Mouse (Mus musculus): ENCODE measurements around the gene Rhobtb1. TPM values are rescaled to one million over a fixed set of nuclear protein-coding genes. Genes with fewer than 3 reads are reported as not detected.
A peak's percentile ranks its signal among the peaks of the same experiment; 100 is the strongest.

Gene Rhobtb1
- polyA plus RNA-seq, 1 experiment from 2014 or later: 14.2 TPM

DNA sequence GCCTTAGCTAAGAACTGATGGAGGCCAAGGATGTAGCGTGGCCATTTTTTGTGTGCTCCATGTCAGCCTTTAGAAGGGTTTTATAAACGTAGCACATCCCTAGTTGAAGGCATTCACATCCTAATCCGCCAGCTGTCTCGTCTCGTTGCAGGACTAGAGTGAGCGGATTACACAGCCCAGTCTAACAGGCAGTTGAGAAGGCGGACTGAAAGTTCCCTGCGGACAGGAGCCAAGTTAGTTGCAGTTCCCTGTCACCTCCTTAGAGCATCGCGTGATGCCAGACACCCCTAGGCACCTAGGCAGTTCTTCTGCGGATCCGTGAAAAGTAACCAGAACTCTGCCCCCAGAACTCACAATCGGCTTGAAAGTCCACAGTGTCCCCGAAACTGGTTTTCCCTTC lies 60.7 kb downstream of the Rhobtb1 start:
- Histone ChIP-seq H3K4me3 (replicated peaks; ENCODE audit: low read length) (peak overlapping the region; percentile 78), H3K9me3 (ENCODE audit: control insufficient read depth, low read length) (no peaks in the 10 kb centered on the region; the same call in 1 of the 2 replicates), H3K27me3 (replicated peaks; ENCODE audit: control insufficient read depth, insufficient read depth, low read length) (no peaks in the 10 kb centered on the region), H3K9ac (replicated peaks; ENCODE audit: low read depth, low read length) (peak overlapping the region; percentile 99), H3K4me2 (ENCODE audit: low read length) (peak overlapping the region; percentile 85), H3K27ac (ENCODE audit: low read length) (no peak overlapping the region), H3K36me3 (ENCODE audit: control insufficient read depth, insufficient read depth) (no peaks in the 10 kb centered on the region), H3K4me1 (replicated peaks; ENCODE audit: control insufficient read depth, insufficient read depth, low read length) (peaks cover 16% of the 10 kb centered on the region)
- no peak for ATAC-seq
- WGBS: 5% methylated on average over 14 of the region's 14 CpGs

GRCm38 (mm10) chr10:69212542-69213440 lies 61.6 kb downstream of the Rhobtb1 start, which contains the start of gene A930033H14Rik:
Gene A930033H14Rik, minus strand, starts transcription at chr10:69213098.
- Histone ChIP-seq H3K9ac (replicated peaks; ENCODE audit: low read depth, low read length) (peak within 1 kb of the TSS; percentile 99), H3K4me2 (ENCODE audit: low read length) (peak within 1 kb of the TSS; percentile 85), H3K4me3 (replicated peaks; ENCODE audit: low read length) (peak within 1 kb of the TSS; percentile 78), H3K4me1 (replicated peaks; ENCODE audit: control insufficient read depth, insufficient read depth, low read length) (peaks cover 16% of the 10 kb centered on the region), H3K36me3 (ENCODE audit: control insufficient read depth, insufficient read depth) (no peaks in the 10 kb centered on the region), H3K9me3 (ENCODE audit: control insufficient read depth, low read length) (no peaks in the 10 kb centered on the region; the same call in 1 of the 2 replicates), H3K27ac (ENCODE audit: low read length) (peak within 1 kb of the TSS; percentile 97), H3K27me3 (replicated peaks; ENCODE audit: control insufficient read depth, insufficient read depth, low read length) (no peaks in the 10 kb centered on the region)
- ATAC-seq: peak; percentile 89
- WGBS: under 1% methylated on average over 82 of the region's 84 CpGs

- Histone ChIP-seq H3K9ac (replicated peaks; ENCODE audit: low read depth, low read length) (peak overlapping the region; percentile 99), H3K36me3 (ENCODE audit: control insufficient read depth, insufficient read depth) (no peaks in the 10 kb centered on the region; the same call in 1 of the 2 replicates), H3K4me3 (replicated peaks; ENCODE audit: low read length) (peak overlapping the region; percentile 78), H3K27me3 (replicated peaks; ENCODE audit: control insufficient read depth, insufficient read depth, low read length) (no peaks in the 10 kb centered on the region), H3K27ac (ENCODE audit: low read length) (peak overlapping the region; percentile 97), H3K4me1 (replicated peaks; ENCODE audit: control insufficient read depth, insufficient read depth, low read length) (peaks cover 16% of the 10 kb centered on the region), H3K4me2 (ENCODE audit: low read length) (peak overlapping the region; percentile 85), H3K9me3 (ENCODE audit: control insufficient read depth, low read length) (no peaks in the 10 kb centered on the region; the same call in 1 of the 2 replicates)
- WGBS: 0% methylated on average over 21 of the region's 21 CpGs
- peak; percentile 32 for ATAC-seq
Observed at GRCm38 (mm10) chr10:69213451-69213877, 62.2 kb downstream of the Rhobtb1 start.

GRCm38 (mm10) chr10:69213986-69214385 lies 62.8 kb downstream of the Rhobtb1 start:
- Histone ChIP-seq H3K27me3 (replicated peaks; ENCODE audit: control insufficient read depth, insufficient read depth, low read length) (no peaks in the 10 kb centered on the region), H3K4me2 (ENCODE audit: low read length) (peak overlapping the region; percentile 85), H3K9ac (replicated peaks; ENCODE audit: low read depth, low read length) (peak overlapping the region; percentile 99), H3K4me3 (replicated peaks; ENCODE audit: low read length) (peak overlapping the region; percentile 78), H3K36me3 (ENCODE audit: control insufficient read depth, insufficient read depth) (no peaks in the 10 kb centered on the region; the same call in 1 of the 2 replicates), H3K4me1 (replicated peaks; ENCODE audit: control insufficient read depth, insufficient read depth, low read length) (peaks cover 16% of the 10 kb centered on the region), H3K27ac (ENCODE audit: low read length) (no peak overlapping the region), H3K9me3 (ENCODE audit: control insufficient read depth, low read length) (no peaks in the 10 kb centered on the region)
- no peak for ATAC-seq
- WGBS: 25% methylated on average over 5 of the region's 5 CpGs

- H3K9ac ChIP-seq (replicated peaks; ENCODE audit: low read depth, low read length): no peak overlapping the region
- ATAC-seq: no peak
- no peaks in the 10 kb centered on the region for H3K27me3 ChIP-seq (replicated peaks; ENCODE audit: control insufficient read depth, insufficient read depth, low read length)
- H3K9me3 ChIP-seq (ENCODE audit: control insufficient read depth, low read length): no peaks in the 10 kb centered on the region
- no peak overlapping the region for H3K4me2 ChIP-seq (ENCODE audit: low read length)
- peaks cover 8% of the 10 kb centered on the region for H3K4me1 ChIP-seq (replicated peaks; ENCODE audit: control insufficient read depth, insufficient read depth, low read length)
- WGBS: 93% methylated on average over 4 of the region's 4 CpGs
- H3K27ac ChIP-seq (ENCODE audit: low read length): no peak overlapping the region
- no peaks in the 10 kb centered on the region; the same call in 1 of the 2 replicates for H3K36me3 ChIP-seq (ENCODE audit: control insufficient read depth, insufficient read depth)
- H3K4me3 ChIP-seq (replicated peaks; ENCODE audit: low read length): no peak overlapping the region
Observed at GRCm38 (mm10) chr10:69217127-69217690, 66.0 kb downstream of the Rhobtb1 start.

- H3K4me1 ChIP-seq (replicated peaks; ENCODE audit: control insufficient read depth, insufficient read depth, low read length): peaks cover 6% of the 10 kb centered on the region
- no peak overlapping the region for H3K9ac ChIP-seq (replicated peaks; ENCODE audit: low read depth, low read length)
- H3K36me3 ChIP-seq (ENCODE audit: control insufficient read depth, insufficient read depth): no peaks in the 10 kb centered on the region; the same call in 1 of the 2 replicates
- no peak for ATAC-seq
- H3K4me2 ChIP-seq (ENCODE audit: low read length): no peak overlapping the region
- no peak overlapping the region for H3K27ac ChIP-seq (ENCODE audit: low read length)
- no peak overlapping the region for H3K4me3 ChIP-seq (replicated peaks; ENCODE audit: low read length)
- WGBS: 94% methylated on average over 14 of the region's 14 CpGs
- H3K9me3 ChIP-seq (ENCODE audit: control insufficient read depth, low read length): no peaks in the 10 kb centered on the region
- no peaks in the 10 kb centered on the region for H3K27me3 ChIP-seq (replicated peaks; ENCODE audit: control insufficient read depth, insufficient read depth, low read length)
Observed at GRCm38 (mm10) chr10:69218458-69219288, 67.4 kb downstream of the Rhobtb1 start.

- Histone ChIP-seq H3K4me3 (replicated peaks; ENCODE audit: low read length) (no peak overlapping the region), H3K9ac (replicated peaks; ENCODE audit: low read depth, low read length) (no peak overlapping the region), H3K9me3 (ENCODE audit: control insufficient read depth, low read length) (no peaks in the 10 kb centered on the region), H3K36me3 (ENCODE audit: control insufficient read depth, insufficient read depth) (no peaks in the 10 kb centered on the region; the same call in 1 of the 2 replicates), H3K4me2 (ENCODE audit: low read length) (no peak overlapping the region), H3K4me1 (replicated peaks; ENCODE audit: control insufficient read depth, insufficient read depth, low read length) (peaks cover under 1% of the 10 kb centered on the region; the same call in 1 of the 2 replicates), H3K27ac (ENCODE audit: low read length) (no peak overlapping the region), H3K27me3 (replicated peaks; ENCODE audit: control insufficient read depth, insufficient read depth, low read length) (no peaks in the 10 kb centered on the region)
- no peak for ATAC-seq
- WGBS: 92% methylated on average over 2 of the region's 2 CpGs
Observed at GRCm38 (mm10) chr10:69219289-69219626, 68.0 kb downstream of the Rhobtb1 start.

- H3K27ac ChIP-seq (ENCODE audit: low read length): no peak overlapping the region
- no peak for ATAC-seq
- no peak overlapping the region for H3K4me3 ChIP-seq (replicated peaks; ENCODE audit: low read length)
- no peaks in the 10 kb centered on the region; the same call in 1 of the 2 replicates for H3K36me3 ChIP-seq (ENCODE audit: control insufficient read depth, insufficient read depth)
- H3K4me2 ChIP-seq (ENCODE audit: low read length): no peak overlapping the region
- no peaks in the 10 kb centered on the region for H3K27me3 ChIP-seq (replicated peaks; ENCODE audit: control insufficient read depth, insufficient read depth, low read length)
- H3K4me1 ChIP-seq (replicated peaks; ENCODE audit: control insufficient read depth, insufficient read depth, low read length): no peaks in the 10 kb centered on the region
- 95% methylated on average over 6 of the region's 6 CpGs for WGBS
- H3K9me3 ChIP-seq (ENCODE audit: control insufficient read depth, low read length): no peaks in the 10 kb centered on the region
- no peak overlapping the region for H3K9ac ChIP-seq (replicated peaks; ENCODE audit: low read depth, low read length)
Observed at GRCm38 (mm10) chr10:69220296-69220695, 69.1 kb downstream of the Rhobtb1 start.
